Mouse (Mus musculus) cortical plate, adult 2 months (tissue): ENCODE measurements around the gene Polq. TPM values are rescaled to one million over a fixed set of nuclear protein-coding genes. Genes with fewer than 3 reads are reported as not detected.

ENCODE experiments used
- H3K27ac ChIP-seq: fragments of 200-500 bp; 2 replicates; pipeline ENCODE4 v1.5.1; 2012; ENCODE audit warnings: low read length, control low read depth, inconsistent platforms; ENCODE audit not compliant: insufficient read depth
- H3K4me1 ChIP-seq: fragments of 200-500 bp; 2 replicates; pipeline ENCODE4 v1.6.1; 2011; ENCODE audit warnings: low read length; ENCODE audit not compliant: control insufficient read depth, insufficient read depth
- H3K4me3 ChIP-seq: fragments of 200-500 bp; 2 replicates; pipeline ENCODE4 v1.5.1; 2011; ENCODE audit warnings: mild to moderate bottlenecking, low read length, control low read depth; ENCODE audit not compliant: insufficient read depth
- CTCF ChIP-seq: fragments of 200-500 bp; IDR thresholded peaks from 2 replicates; pipeline ENCODE4 v1.5.1; 2011; ENCODE audit warnings: mild to moderate bottlenecking, control low read depth, low read length; ENCODE audit not compliant: insufficient read depth; ENCODE audit errors: extremely low read depth
- POLR2A ChIP-seq: fragments of 200-500 bp; IDR thresholded peaks from 2 replicates; pipeline ENCODE4 v1.6.1; 2011; ENCODE audit warnings: mild to moderate bottlenecking, low read length, control low read depth; ENCODE audit not compliant: insufficient read depth; ENCODE audit errors: extremely low read depth
- polyA plus RNA-seq: library from polyadenylated mRNA; depleted of rRNA; stranded (reverse); fragments of >200 nt; gene quantifications from 2 replicates; pipeline ENCODE4 v1.2.3, GENCODE M21; 2012

Polq gene
- polyA plus RNA-seq, 1 experiment = 1.4 TPM

DNA sequence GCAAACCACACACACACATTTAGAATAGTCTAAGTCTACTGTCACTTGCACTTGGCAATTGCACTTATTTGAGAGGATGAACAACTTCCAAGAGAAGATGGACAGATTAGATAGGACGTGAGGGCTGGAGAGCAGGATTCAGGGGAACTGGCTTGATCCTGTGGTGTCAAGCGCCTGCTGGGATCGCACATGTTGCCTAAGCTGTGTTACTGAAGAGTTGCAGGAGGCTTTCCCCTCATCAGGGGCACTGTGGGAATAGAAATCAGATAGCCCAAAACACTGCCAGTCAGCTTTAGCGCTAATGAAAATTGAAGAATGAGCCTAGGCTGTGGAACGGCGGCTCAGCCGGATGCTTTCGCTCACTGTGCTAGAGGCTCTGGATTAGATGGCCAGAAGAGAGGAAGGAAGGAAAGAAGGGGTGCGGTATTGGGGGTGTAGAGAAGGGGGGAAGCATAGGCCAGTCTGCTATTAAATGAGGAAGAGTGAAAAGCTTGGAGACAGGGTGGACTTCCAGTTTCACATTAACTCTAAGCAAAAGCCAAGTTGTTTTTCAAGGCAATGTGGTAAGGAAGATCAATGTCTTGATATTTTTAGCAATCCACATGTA, 12.1 kb upstream of the Polq start:
- Histone ChIP-seq H3K4me3 (no peak overlapping the region), H3K4me1 (no peaks in the 10 kb centered on the region), H3K27ac (no peak overlapping the region)
- TF ChIP-seq POLR2A = no peak
- TF ChIP-seq CTCF = no peak

DNA sequence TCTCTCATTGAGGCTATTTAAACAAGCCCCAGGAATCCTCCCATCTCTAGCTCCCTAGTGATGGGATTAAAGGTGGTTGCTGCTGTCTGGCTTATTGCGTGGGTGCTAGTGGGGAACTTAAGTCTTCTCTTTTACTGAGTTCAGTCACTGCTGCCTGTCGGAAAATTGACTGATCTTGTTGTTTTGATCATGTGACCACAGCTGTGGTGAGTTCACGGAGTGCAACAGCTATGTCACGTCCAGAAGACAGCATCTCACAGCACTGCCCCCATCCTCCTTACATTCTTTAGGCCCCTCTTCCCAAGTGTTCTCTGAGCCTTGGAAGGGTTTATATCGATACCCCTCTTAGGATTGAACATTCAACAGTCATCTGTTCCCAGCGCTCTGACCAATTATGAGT, 2.3 kb upstream of the Polq start:
- Histone ChIP-seq H3K4me1 (0 out of 2 replicates have a peak, but pooled peaks cover 2% of the 10 kb centered on the region), H3K4me3 (no peak overlapping the region), H3K27ac (no peak overlapping the region)
- no peak for TF ChIP-seq CTCF
- no peak for TF ChIP-seq POLR2A

GRCm38 (mm10) chr16:37010370-37010769, 1.2 kb upstream of the Polq start:
- no peak overlapping the region for H3K4me3 ChIP-seq
- 0 out of 2 replicates have a peak, but pooled peaks have one; percentile 23 for TF ChIP-seq CTCF
- no peak for TF ChIP-seq POLR2A
- H3K4me1 ChIP-seq = 0 out of 2 replicates have a peak, but pooled peaks cover 2% of the 10 kb centered on the region
- H3K27ac ChIP-seq = no peak overlapping the region

DNA sequence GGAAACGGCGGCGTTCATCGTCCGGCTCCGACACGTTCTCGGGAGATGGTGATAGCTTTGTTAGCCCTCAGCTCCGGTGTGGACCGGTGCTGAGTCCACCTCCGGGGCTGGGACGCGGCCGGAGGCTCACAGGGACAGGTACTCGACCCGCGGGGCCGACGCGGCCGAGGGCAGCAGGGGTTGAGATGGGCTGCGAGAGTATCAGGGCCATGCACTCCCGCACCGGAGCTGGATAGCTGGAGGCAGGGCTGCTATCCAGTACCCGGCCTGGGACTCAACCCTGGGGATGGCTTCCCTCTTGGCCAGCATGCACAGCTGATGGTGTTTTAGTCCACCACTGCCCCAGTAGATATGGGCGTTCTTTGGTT, 320 bp downstream of the Polq start:
- H3K27ac ChIP-seq = no peak overlapping the region
- H3K4me1 ChIP-seq = 0 out of 2 replicates have a peak, but pooled peaks cover 2% of the 10 kb centered on the region
- TF ChIP-seq POLR2A (no peak), CTCF (no peak)
- H3K4me3 ChIP-seq = peak overlapping the region; percentile 46

- H3K27ac ChIP-seq = no peak overlapping the region
- H3K4me1 ChIP-seq = 0 out of 2 replicates have a peak, but pooled peaks cover 2% of the 10 kb centered on the region
- TF ChIP-seq POLR2A (no peak), CTCF (no peak)
- H3K4me3 ChIP-seq = peak overlapping the region; percentile 46; the same call in 1 of the 2 replicates
These were observed 750 bp downstream of the Polq start for GRCm38 (mm10) chr16:37012336-37012735.

- Histone ChIP-seq H3K4me1 (no peaks in the 10 kb centered on the region), H3K4me3 (no peak overlapping the region), H3K27ac (no peak overlapping the region)
- no peak for TF ChIP-seq CTCF
- no peak for TF ChIP-seq POLR2A
These were observed 16.0 kb downstream of the Polq start for GRCm38 (mm10) chr16:37027581-37027980.

- Histone ChIP-seq H3K4me1 (no peaks in the 10 kb centered on the region), H3K4me3 (no peak overlapping the region), H3K27ac (no peak overlapping the region)
- no peak for TF ChIP-seq CTCF
- TF ChIP-seq POLR2A = no peak
These were observed 20.4 kb downstream of the Polq start for GRCm38 (mm10) chr16:37031996-37032395.

DNA sequence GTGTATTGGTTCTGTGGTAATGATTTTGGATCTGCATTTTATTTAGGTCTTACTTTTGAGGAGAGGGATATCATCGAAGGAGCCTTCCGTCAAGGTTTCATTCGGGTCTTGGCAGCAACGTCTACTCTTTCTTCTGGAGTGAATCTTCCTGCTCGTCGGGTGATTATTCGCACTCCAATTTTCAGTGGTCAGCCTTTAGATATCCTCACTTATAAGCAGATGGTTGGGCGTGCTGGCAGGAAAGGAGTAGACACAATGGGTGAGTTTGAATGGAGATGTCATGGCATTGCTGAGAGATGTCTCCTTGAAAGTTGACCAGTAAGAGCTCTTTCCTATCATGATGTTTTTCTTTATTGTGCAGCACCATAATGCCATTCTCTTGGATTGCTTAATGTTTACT, 23.2 kb downstream of the Polq start:
- no peak for TF ChIP-seq POLR2A
- no peak for TF ChIP-seq CTCF
- H3K4me1 ChIP-seq = no peaks in the 10 kb centered on the region
- no peak overlapping the region for H3K27ac ChIP-seq
- H3K4me3 ChIP-seq = no peak overlapping the region

GRCm38 (mm10) chr16:37059631-37060030, 48.0 kb downstream of the Polq start:
- no peaks in the 10 kb centered on the region; the same call in 1 of the 2 replicates for H3K4me1 ChIP-seq
- TF ChIP-seq CTCF (no peak), POLR2A (no peak)
- H3K4me3 ChIP-seq = no peak overlapping the region
- H3K27ac ChIP-seq = no peak overlapping the region; the same call in 1 of the 2 replicates

DNA sequence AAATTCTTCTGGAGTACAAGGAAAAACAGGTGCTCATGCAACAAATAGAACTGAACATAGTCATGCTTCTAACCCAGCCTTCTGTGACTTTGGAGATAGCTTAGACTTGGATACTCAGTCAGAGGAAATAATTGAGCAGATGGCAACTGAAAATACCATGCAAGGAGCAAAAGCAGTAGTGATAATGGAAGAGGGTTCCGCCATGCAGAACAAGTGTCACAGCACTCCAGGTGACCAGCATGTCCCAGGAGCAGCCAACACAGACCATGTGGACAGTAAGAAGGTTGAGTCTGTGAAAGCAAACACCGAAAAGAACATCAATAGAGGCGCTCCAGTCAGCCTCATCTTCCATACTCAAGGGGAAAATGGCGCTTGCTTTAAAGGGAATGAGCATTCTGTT, 49.7 kb downstream of the Polq start:
- no peaks in the 10 kb centered on the region; the same call in 1 of the 2 replicates for H3K4me1 ChIP-seq
- no peak overlapping the region for H3K4me3 ChIP-seq
- H3K27ac ChIP-seq = no peak overlapping the region
- TF ChIP-seq CTCF = no peak
- no peak for TF ChIP-seq POLR2A

- no peak for TF ChIP-seq POLR2A
- no peak for TF ChIP-seq CTCF
- H3K4me3 ChIP-seq = no peak overlapping the region
- no peaks in the 10 kb centered on the region for H3K4me1 ChIP-seq
- no peak overlapping the region for H3K27ac ChIP-seq
These were observed 60.8 kb downstream of the Polq start for GRCm38 (mm10) chr16:37072354-37072753.
